Mouse (Mus musculus) adipose tissue, adult 10 weeks (tissue): ENCODE measurements around the gene Best2. TPM values are rescaled to one million over a fixed set of nuclear protein-coding genes. Genes with fewer than 3 reads are reported as not detected.

Source experiments
- polyA plus RNA-seq: library from polyadenylated mRNA; stranded (reverse); fragments of 350-450 nt; fragmentation: Illumina TruSeq; extraction: RNeasy Lipid Tissue Mini Kit (QIAGEN cat#74804); gene quantifications from one replicate; pipeline ENCODE4 v1.2.3, GENCODE M21; 2014; ENCODE audit warnings: low read depth, low replicate concordance

Best2 gene
- not detected for polyA plus RNA-seq

DNA sequence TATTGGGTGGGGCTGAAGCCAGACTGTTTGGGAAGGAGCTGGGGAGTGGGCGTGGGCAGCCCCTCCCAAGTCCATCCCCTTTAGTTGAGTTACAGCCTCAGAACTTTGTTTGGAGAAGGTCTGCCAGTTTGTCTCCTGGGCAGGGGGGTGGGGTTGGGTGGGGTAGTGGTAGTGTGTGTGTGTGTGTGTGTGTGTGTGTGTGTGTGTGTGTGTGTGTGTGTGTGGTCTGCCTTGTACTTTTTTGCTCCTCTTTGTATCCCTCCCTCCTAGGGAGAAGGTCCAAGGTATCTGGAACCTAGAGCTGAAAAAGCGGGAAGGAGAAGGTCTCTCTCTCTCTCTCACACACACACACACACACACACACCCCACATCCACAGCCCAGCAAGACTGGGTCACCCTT, at the start of gene Best2:
Gene Best2, minus strand, starts transcription at position 101 of the 400 bp plus-strand sequence.

DNA sequence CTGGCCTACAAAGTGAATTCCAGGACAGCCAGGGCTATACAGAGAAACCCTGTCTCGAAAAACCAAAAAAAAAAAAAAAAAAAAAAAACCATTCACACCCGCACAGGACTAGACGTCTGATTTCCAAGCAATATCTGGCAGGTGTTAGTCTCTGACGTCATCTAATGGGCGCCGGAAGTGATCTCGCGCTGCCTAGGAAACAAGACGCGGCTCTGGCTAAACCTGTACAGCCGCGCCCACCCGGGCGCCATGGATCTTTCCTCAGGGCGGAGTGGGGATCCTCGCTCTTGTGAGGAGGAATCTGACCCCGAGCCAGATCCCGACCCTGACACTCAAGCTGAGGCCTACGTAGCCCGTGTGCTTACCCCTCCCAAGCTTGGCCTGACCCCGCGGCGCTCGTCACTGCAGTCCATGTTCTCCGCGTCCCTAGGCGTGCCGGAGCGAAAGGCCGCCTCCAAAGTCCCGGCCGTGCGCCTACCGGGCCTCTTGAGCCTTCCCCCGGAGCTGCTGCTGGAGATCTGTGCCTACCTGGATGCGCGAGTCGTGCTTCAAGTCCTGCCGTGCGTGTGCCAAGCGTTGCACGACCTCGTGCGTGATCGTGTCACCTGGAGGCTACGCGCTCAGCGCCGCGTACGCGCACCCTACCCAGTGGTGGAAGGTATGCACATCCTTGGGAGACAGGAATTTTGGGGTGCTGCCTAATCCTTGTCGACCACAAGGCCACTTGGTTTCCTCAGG, 45.7 kb upstream of the Best2 start, which contains the start of gene Fbxw9:
Gene Fbxw9, plus strand, starts transcription at position 177 of the 738 bp plus-strand sequence.

DNA sequence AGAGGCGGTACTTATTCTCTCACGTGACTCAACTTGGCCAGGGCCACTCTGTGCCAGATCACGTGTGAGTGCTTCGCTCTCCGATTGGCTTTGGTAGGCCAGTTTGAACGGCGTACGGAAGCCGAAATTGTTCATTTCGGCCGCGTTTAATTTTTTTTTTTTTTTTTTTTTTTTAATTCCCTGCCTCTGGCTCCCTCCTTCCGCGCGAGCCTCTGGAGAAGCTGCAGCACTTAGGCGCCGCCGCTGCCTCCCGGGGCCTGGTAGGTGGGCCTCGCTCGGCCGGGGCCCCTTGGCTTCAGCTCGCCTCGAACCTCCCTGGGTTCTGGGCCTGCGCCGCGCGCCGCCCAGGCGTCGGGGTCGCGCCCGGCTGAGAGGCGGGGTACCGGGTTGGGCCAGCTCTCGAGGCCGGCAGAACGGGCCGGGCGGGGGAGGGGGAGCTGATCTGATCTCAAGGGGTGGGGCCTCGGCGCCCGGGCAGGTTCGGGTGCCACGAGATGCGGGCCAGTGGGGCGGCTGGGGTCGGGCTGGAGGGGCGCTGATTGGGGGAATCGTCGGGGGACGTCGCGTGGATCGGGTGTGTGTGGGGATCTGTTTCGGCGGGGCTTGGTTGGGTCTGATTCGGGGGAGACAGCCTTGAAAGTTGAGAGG, 22.5 kb upstream of the Best2 start, which contains the start of gene Tnpo2:
Gene Tnpo2, plus strand, starts transcription at position 198 of the 648 bp plus-strand sequence.

DNA sequence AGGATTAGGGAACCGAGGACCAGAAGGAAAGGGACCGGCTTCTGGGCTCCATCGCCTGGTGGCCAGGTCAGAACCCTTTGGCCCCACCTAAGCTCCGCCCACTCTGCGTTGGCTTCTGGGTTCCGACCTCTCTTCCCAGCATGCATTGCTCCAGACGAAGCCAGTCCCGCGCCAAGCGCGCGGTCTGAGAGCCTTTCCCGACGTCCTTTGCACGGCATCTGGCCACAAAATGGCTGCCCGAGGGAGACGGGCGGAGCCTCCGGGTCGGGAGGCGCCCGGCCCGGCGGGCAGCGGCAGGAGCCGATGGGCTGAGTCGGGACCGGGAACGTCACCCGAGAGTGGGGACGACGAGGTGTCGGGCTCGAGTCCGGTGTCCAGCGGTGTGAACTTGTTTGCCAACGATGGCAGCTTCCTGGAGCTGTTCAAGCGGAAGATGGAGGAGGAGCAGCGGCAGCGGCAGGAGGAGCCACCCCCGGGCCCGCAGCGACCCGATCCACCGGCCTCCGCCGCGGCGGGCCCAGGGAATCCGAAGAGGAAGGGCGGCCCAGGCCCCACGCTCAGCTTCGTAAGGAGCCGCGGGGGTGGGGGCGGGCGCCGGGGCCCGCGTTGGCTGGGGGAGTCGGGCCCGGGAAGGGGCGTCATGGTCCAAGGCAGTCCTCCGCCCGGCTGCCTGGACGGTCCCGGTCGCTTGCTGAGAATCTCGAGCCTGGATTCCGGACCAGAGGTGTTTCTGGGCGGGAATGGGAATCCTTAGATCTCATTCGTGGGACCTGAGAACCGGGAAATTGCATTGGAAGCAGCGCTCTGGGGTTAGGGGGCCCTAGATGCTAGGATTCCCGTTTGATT, 12.6 kb upstream of the Best2 start, which contains the start of gene Trir:
Gene Trir, plus strand, starts transcription at position 154 of the 846 bp plus-strand sequence.

DNA sequence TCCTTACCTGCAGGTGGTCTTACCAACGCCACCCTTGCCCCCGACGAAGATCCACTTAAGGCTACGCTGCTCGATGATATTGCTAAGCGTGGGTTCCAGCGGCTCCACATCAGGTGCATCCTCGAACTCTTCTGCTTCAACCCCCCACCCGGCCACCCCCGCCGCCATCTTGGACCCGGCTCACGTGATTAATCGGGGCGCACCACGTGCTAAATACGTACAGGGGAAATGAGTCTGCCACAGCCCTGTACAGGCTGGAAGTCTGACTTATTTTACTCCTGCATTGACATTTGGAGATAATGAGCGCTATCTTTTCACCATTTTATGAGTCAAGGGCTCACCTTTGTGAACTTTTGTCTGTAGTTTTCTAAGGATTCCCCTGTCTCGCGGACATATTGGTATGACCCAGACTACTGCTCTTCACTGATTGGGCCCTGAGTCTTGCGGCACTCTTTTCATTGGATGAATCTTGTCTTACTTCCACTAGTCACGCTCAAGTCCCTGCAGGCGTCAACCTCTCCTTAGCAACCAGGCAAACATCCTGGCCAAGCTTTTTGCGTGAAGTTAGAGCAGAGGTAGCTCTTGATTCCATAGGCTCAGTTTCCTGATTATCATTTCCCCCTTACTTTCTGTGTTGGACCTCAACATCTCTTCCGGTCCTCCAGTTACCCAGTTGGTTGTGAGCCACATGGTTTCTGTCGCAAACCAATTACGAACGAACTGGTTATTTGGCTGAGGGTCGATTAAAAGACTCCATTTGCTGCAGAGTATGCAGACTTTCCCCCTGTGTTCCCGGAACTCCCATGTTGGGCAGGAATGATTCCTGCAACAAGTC, 11.0 kb upstream of the Best2 start, which contains the start of gene Asna1:
Gene Asna1, minus strand, starts transcription at position 184 of the 835 bp plus-strand sequence.

DNA sequence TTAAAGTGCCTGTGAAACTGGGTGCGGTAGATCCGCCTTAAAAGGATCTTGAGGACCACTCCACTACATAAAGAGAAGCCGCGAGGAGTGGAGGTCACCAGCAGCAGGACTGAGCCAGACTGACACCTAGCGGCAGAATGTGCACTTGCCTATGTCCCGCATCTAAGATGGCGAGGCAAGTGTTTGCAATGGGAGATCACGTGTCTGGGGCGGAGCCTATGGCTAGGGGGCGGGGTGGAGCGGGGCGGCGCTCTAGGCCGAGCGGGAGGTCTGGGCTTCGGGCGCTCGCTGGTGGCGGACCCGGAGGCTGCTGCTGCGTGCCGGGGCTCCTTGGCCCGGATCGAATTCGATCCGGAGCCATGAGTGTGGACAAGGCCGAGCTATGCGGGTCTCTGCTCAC, 24.0 kb downstream of the Best2 start, which contains the start of gene Hook2:
Gene Hook2, plus strand, starts transcription at position 255 of the 400 bp plus-strand sequence.

DNA sequence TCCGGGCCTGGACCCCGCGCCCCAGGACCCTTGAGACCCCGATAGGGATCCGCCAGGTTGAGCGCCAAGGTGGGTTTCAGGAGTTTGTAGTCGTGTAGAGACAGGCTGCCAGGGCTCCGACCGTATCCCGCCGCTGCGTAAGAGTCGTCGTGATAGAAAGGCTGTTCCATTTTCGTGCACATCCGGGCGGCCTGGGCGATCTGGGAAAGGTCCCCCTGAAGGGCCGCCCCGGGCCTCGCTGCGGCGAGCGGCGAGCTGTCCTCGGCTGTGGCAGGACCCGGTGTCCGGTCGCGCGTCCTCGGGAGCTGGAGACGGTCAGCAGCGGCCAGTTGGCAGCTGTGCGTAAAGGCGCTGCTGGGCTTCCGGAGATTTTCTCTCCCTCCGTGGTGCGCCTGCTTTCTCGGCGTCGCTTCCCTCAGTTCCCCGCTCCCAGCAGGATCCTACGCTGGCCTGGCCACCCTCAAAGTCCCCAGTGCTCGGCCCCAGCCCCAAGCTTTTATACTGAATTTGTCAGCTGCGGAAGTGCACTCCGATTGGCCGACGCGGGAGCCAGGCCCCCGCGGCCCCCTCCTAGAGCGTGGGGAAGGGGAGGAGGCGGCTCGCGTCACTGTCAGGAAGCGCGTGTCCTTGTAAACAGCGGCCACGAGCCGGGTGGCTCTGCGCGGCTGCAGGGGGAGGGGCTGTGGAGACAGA, 35.9 kb downstream of the Best2 start, which contains the start of gene Junb:
Gene Junb, minus strand, starts transcription at position 471 of the 693 bp plus-strand sequence.

DNA sequence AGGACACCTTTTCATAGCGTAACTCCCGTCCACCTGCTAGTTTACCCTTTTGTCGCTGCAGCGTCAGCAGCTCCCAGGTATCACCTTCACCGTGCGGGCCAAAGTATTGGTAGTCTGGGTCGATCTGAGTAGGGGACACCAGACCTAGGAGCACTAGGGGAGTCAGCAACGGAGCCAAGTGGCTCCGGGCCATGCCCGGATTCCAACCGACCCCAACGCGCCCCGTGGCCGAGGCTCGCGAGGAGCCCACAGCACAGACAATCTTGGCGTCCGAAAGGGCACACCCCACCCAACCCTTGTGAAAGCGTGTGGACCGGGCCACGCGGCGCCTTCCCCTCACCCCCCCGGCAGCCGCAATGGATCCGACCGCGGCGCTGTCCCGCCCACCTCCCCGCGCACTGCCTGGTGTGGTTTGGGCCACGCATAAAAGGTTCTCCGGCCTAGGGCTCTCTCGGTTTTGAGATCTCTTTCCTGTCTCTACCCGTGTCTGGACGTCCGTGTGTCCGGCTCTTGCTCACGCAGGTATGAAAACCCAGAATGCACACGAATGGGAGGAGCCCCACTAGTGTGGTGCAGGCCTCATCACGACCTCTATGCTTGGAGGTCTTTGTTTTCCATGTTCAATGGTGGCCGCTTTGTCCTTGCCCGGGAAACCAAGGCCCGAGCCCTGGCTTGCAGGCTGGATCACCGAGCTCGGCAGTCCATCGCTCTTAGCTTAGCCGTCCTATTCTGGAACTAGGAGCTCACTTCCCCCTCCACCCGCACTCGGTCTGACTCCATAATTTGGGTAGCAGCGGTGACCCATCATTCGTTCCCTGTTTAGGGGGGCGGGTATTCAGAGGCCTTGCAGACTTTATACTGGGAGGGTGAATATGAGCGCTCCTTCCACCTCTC, 44.8 kb downstream of the Best2 start, which contains the start of the genes Gm49661, Prdx2 and Rnaseh2a:
Gene Gm49661, minus strand, starts transcription at position 193 of the 894 bp plus-strand sequence.
Gene Prdx2, plus strand, starts transcription at position 347 of the 894 bp plus-strand sequence.
Gene Rnaseh2a, minus strand, starts transcription at position 527 of the 894 bp plus-strand sequence.

Other genes starting within 250 kb of the Best2 start
- gene Nfix, start 214.2 kb downstream of the Best2 start, polyA plus RNA-seq = 69.9 TPM
- gene Dand5, start 191.7 kb downstream of the Best2 start, polyA plus RNA-seq = 6.5 TPM
- gene Gadd45gip1, start 183.0 kb downstream of the Best2 start, polyA plus RNA-seq = 13.5 TPM
- 56.6 TPM for gene Rad23a, start 173.9 kb downstream of the Best2 start, polyA plus RNA-seq
- 1,480 TPM for gene Calr, start 167.6 kb downstream of the Best2 start, polyA plus RNA-seq
- gene Farsa, start 157.5 kb downstream of the Best2 start, polyA plus RNA-seq = 31.3 TPM
- 21.8 TPM for gene Syce2, start 142.4 kb downstream of the Best2 start, polyA plus RNA-seq
- gene Gcdh, start 120.6 kb downstream of the Best2 start, polyA plus RNA-seq = 45.3 TPM
- gene Klf1, start 112.6 kb downstream of the Best2 start, polyA plus RNA-seq = 0.34 TPM
- gene Dnase2a, start 106.0 kb downstream of the Best2 start, polyA plus RNA-seq = 46.1 TPM
- gene Mast1, start 77.2 kb downstream of the Best2 start, polyA plus RNA-seq = 0.45 TPM
- gene Rtbdn, start 67.5 kb downstream of the Best2 start, polyA plus RNA-seq = not detected
- gene Gm49661, start 45.1 kb downstream of the Best2 start, polyA plus RNA-seq = 6.1 TPM
- 210 TPM for gene Prdx2, start 44.9 kb downstream of the Best2 start, polyA plus RNA-seq
- 64.5 TPM for gene Rnaseh2a, start 44.8 kb downstream of the Best2 start, polyA plus RNA-seq
- gene Junb, start 35.8 kb downstream of the Best2 start, polyA plus RNA-seq = 44.8 TPM
- gene Hook2, start 23.9 kb downstream of the Best2 start, polyA plus RNA-seq = 30.4 TPM
- gene Asna1, start 10.8 kb upstream of the Best2 start, polyA plus RNA-seq = 81.0 TPM
- gene Trir, start 12.3 kb upstream of the Best2 start, polyA plus RNA-seq = 87.2 TPM
- gene Tnpo2, start 22.4 kb upstream of the Best2 start, polyA plus RNA-seq = 46.5 TPM
- gene Fbxw9, start 45.5 kb upstream of the Best2 start, polyA plus RNA-seq = 31.5 TPM
- gene Gm5741, start 53.5 kb upstream of the Best2 start, polyA plus RNA-seq = not detected
- 25.9 TPM for gene Dhps, start 57.2 kb upstream of the Best2 start, polyA plus RNA-seq
- 89.8 TPM for gene Wdr83os, start 66.2 kb upstream of the Best2 start, polyA plus RNA-seq
- gene Wdr83, start 66.8 kb upstream of the Best2 start, polyA plus RNA-seq = 23.2 TPM
- 115 TPM for gene Man2b1, start 68.7 kb upstream of the Best2 start, polyA plus RNA-seq
- 5.5 TPM for gene Zfp791, start 108.6 kb upstream of the Best2 start, polyA plus RNA-seq
- not detected for gene Cks1brt, start 137.4 kb upstream of the Best2 start, polyA plus RNA-seq
- not detected for gene Olfr371, start 211.5 kb upstream of the Best2 start, polyA plus RNA-seq